Mouse (Mus musculus) lung, postnatal 0 days (tissue): ENCODE data around the gene Wasl.

Source experiments
- CTCF ChIP-seq: IDR thresholded peaks from 2 replicates; pipeline ENCODE4 v1.5.1; 2016; ENCODE audit warnings: antibody characterized with exemption, mild to moderate bottlenecking
- EP300 ChIP-seq: IDR thresholded peaks from 2 replicates; pipeline ENCODE4 v1.6.1; 2016; ENCODE audit warnings: antibody characterized with exemption, mild to moderate bottlenecking, control low read depth

GRCm38 (mm10) chr6:24564081-24564480, 100.7 kb downstream of the Wasl start:
- no peak for TF ChIP-seq CTCF
- TF ChIP-seq EP300 = no peak
